In genomic region chr3:96237335-96237903, GRCm38 (mm10) we compare ENCODE assay signal across 9 mouse cellular contexts. TPM values are rescaled to one million over a fixed set of nuclear protein-coding genes. Genes with fewer than 3 reads are reported as not detected.
DNase-seq lines count a peak whose midpoint lies in the region; ATAC-seq and TF ChIP-seq lines count a peak whose summit lies in the region.
"Had no signal": no experiment of that assay in that cellular context is flagged by ENCODE, and none has a peak within 500 bp of the region (broad histone marks: within the 10 kb centered on the region; RNA-seq: fewer than 3 reads in every experiment).

No protein-coding gene starts in this region.

- TF ChIP-seq POLR2A in lung, adult 2 months (IDR thresholded peaks at IDR 0.05; ENCODE audit: borderline replicate concordance, extremely low read depth, low read depth, low read length), result no peak
- 0 out of 2 replicates have a peak, but pooled peaks have one; percentile 39 for TF ChIP-seq POLR2A in limb, embryonic 14.5 days (IDR thresholded peaks at IDR 0.05; ENCODE audit: borderline replicate concordance, extremely low read depth, insufficient read depth, insufficient read length)

- H3K4me1 ChIP-seq in lung, postnatal 0 days (ENCODE audit: insufficient read depth, low read depth, low read length), result peaks cover 6% of the 10 kb centered on the region; the same call in 1 of the 2 replicates
- H3K4me1 ChIP-seq in lung, adult 2 months (ENCODE audit: control insufficient read depth, insufficient read depth, low read length), result peaks cover 5% of the 10 kb centered on the region; the same call in 1 of the 2 replicates
- H3K4me1 ChIP-seq in embryonic facial prominence, embryonic 13.5 days, result peaks cover 30% of the 10 kb centered on the region
- H3K4me1 ChIP-seq in limb, embryonic 14.5 days (ENCODE audit: control insufficient read depth, insufficient read depth, low read length), result peaks cover 7% of the 10 kb centered on the region; the same call in 1 of the 2 replicates
- H3K4me1 ChIP-seq in stomach, embryonic 15.5 days, result peaks cover 8% of the 10 kb centered on the region

- H3K9ac ChIP-seq in lung, postnatal 0 days (replicated peaks; ENCODE audit: low read depth), result no peak overlapping the region
- peak overlapping the region; percentile 76 for H3K9ac ChIP-seq in embryonic facial prominence, embryonic 13.5 days
- peak overlapping the region; percentile 66 for H3K9ac ChIP-seq in limb, embryonic 14.5 days (ENCODE audit: low read depth, low read length, severe bottlenecking)
- H3K9ac ChIP-seq in stomach, embryonic 15.5 days, result peak overlapping the region; percentile 52

- H3K27me3 ChIP-seq in lung, postnatal 0 days (replicated peaks; ENCODE audit: insufficient read depth, low read length), result no peaks in the 10 kb centered on the region
- H3K27me3 ChIP-seq in embryonic facial prominence, embryonic 13.5 days, result no peaks in the 10 kb centered on the region
- H3K27me3 ChIP-seq in limb, embryonic 14.5 days (ENCODE audit: control insufficient read depth, insufficient read depth, low read length), result no peaks in the 10 kb centered on the region
- H3K27me3 ChIP-seq in stomach, embryonic 15.5 days (replicated peaks), result no peaks in the 10 kb centered on the region

- WGBS in lung, postnatal 0 days, result 11% methylated on average over 7 of the region's 7 CpGs
- 60% methylated on average over 7 of the region's 7 CpGs for WGBS in lung, adult 2 months
- 19% methylated on average over 7 of the region's 7 CpGs for WGBS in embryonic facial prominence, embryonic 13.5 days
- 19% methylated on average over 7 of the region's 7 CpGs for WGBS in limb, embryonic 14.5 days
- 16% methylated on average over 7 of the region's 7 CpGs for WGBS in stomach, embryonic 15.5 days

- no peak for DNase-seq in lung, postnatal 0 days (ENCODE audit: low spot score)
- DNase-seq in lung, adult 2 months, result no peak
- DNase-seq in limb, embryonic 14.5 days (ENCODE audit: low spot score), result no peak
- DNase-seq in adrenal gland, adult (ENCODE audit: inconsistent age in 2 of 2, low spot score in 1 of 2), result no peak
- DNase-seq in gastrocnemius, postnatal 25 days, result no peak
- DNase-seq in right cerebral cortex, adult 2 months (ENCODE audit: low spot score in 2 of 2), result no peak

- no peak overlapping the region for H3K4me3 ChIP-seq in lung, postnatal 0 days (ENCODE audit: low read depth, low read length)
- no peak overlapping the region for H3K4me3 ChIP-seq in lung, adult 2 months (replicated peaks; ENCODE audit: extremely low read depth, low read depth, low read length)
- peak overlapping the region; percentile 48 for H3K4me3 ChIP-seq in embryonic facial prominence, embryonic 13.5 days
- peak overlapping the region; percentile 41 for H3K4me3 ChIP-seq in limb, embryonic 14.5 days (replicated peaks; ENCODE audit: low read length)
- peak overlapping the region; percentile 44 for H3K4me3 ChIP-seq in stomach, embryonic 15.5 days (replicated peaks)

- TF ChIP-seq EP300 in lung, postnatal 0 days (IDR thresholded peaks at IDR 0.05), result no peak

- no peak for TF ChIP-seq CTCF in lung, postnatal 0 days (IDR thresholded peaks at IDR 0.05)
- no peak for TF ChIP-seq CTCF in lung, adult 2 months (IDR thresholded peaks at IDR 0.05; ENCODE audit: insufficient read depth, low read length)

- no peak for ATAC-seq in lung, postnatal 0 days
- ATAC-seq in embryonic facial prominence, embryonic 13.5 days (ENCODE audit: insufficient number of reproducible peaks, insufficient read depth, low FRiP score, low TSS enrichment, low read depth), result no peak
- no peak for ATAC-seq in limb, embryonic 14.5 days (ENCODE audit: low FRiP score, low read depth)
- ATAC-seq in stomach, embryonic 15.5 days (ENCODE audit: insufficient read depth, low FRiP score, low read depth), result no peak

- no peaks in the 10 kb centered on the region for H3K9me3 ChIP-seq in lung, postnatal 0 days (ENCODE audit: low read length)
- no peaks in the 10 kb centered on the region for H3K9me3 ChIP-seq in embryonic facial prominence, embryonic 13.5 days
- H3K9me3 ChIP-seq in limb, embryonic 14.5 days (ENCODE audit: control insufficient read depth, low read length), result no peaks in the 10 kb centered on the region
- H3K9me3 ChIP-seq in stomach, embryonic 15.5 days, result no peaks in the 10 kb centered on the region

- no peak overlapping the region for H3K27ac ChIP-seq in lung, postnatal 0 days (ENCODE audit: low read length)
- peak overlapping the region; percentile 82 for H3K27ac ChIP-seq in embryonic facial prominence, embryonic 13.5 days
- peak overlapping the region; percentile 68 for H3K27ac ChIP-seq in limb, embryonic 14.5 days (replicated peaks; ENCODE audit: low read depth, low read length)
- peak overlapping the region; percentile 76 for H3K27ac ChIP-seq in stomach, embryonic 15.5 days

- H3K36me3 ChIP-seq in lung, postnatal 0 days (ENCODE audit: insufficient read depth, low read length), result no peaks in the 10 kb centered on the region
- no peaks in the 10 kb centered on the region for H3K36me3 ChIP-seq in embryonic facial prominence, embryonic 13.5 days
- no peaks in the 10 kb centered on the region for H3K36me3 ChIP-seq in limb, embryonic 14.5 days (ENCODE audit: control insufficient read depth, insufficient read depth, low read length)
- no peaks in the 10 kb centered on the region for H3K36me3 ChIP-seq in stomach, embryonic 15.5 days

- H3K4me2 ChIP-seq in lung, postnatal 0 days (replicated peaks; ENCODE audit: low read depth, low read length), result peak overlapping the region; percentile 44; the same call in 1 of the 2 replicates
- H3K4me2 ChIP-seq in embryonic facial prominence, embryonic 13.5 days, result peak overlapping the region; percentile 62
- peak overlapping the region; percentile 52 for H3K4me2 ChIP-seq in limb, embryonic 14.5 days (replicated peaks; ENCODE audit: low read depth, low read length, severe bottlenecking)
- peak overlapping the region; percentile 54 for H3K4me2 ChIP-seq in stomach, embryonic 15.5 days

RNA-seq across cellular contexts. Expression of gene Hist2h3c2, which starts 1.5 kb away (rescaled TPM):
- 1.8 and 2.2 TPM in 2 replicates for polyA plus RNA-seq in lung, postnatal 0 days (2015; fragmentation: Nextera tagmentation; extraction: Ambion mirVana)
- 17.3 and 35.2 TPM in 2 replicates for polyA plus RNA-seq in lung, adult 2 months (2012; rRNA removed)
- 6.4 and 10.0 TPM in 2 replicates for polyA plus RNA-seq in embryonic facial prominence, embryonic 13.5 days (2015; fragmentation: Nextera tagmentation; extraction: Ambion mirVana)
- 74.4 and 95.3 TPM in 2 replicates for polyA plus RNA-seq in limb, embryonic 14.5 days (2012; rRNA removed)
- 8.0 and 9.3 TPM in 2 replicates for polyA plus RNA-seq in limb, embryonic 14.5 days (2014; fragmentation: Nextera tagmentation; extraction: Ambion mirVana)
- polyA plus RNA-seq in stomach, embryonic 15.5 days (2015; fragmentation: Nextera tagmentation; extraction: Ambion mirVana), result 5.6 and 8.7 TPM in 2 replicates
- 10 to 100 TPM in 1 of 2 experiments, 1 to 10 TPM in 1; 7.1 to 11.4 TPM for total RNA-seq in gastrocnemius, postnatal 25 days (2021)

RNA-seq across cellular contexts. Expression of gene Hist2h2aa2, which starts 2.7 kb away (rescaled TPM):
- 168 and 196 TPM in 2 replicates for polyA plus RNA-seq in lung, postnatal 0 days (2015; fragmentation: Nextera tagmentation; extraction: Ambion mirVana)
- 38.5 and 132 TPM in 2 replicates for polyA plus RNA-seq in lung, adult 2 months (2012; rRNA removed)
- 52.8 and 67.0 TPM in 2 replicates for polyA plus RNA-seq in embryonic facial prominence, embryonic 13.5 days (2015; fragmentation: Nextera tagmentation; extraction: Ambion mirVana)
- polyA plus RNA-seq in limb, embryonic 14.5 days (2012; rRNA removed), result 9.7 and 28.1 TPM in 2 replicates
- polyA plus RNA-seq in limb, embryonic 14.5 days (2014; fragmentation: Nextera tagmentation; extraction: Ambion mirVana), result 30.9 and 33.1 TPM in 2 replicates
- 50.4 and 70.5 TPM in 2 replicates for polyA plus RNA-seq in stomach, embryonic 15.5 days (2015; fragmentation: Nextera tagmentation; extraction: Ambion mirVana)
- 100 to 1,000 TPM; 213 to 222 TPM for total RNA-seq in gastrocnemius, postnatal 25 days (2021)

RNA-seq across cellular contexts. Expression of gene Hist2h2aa1, which starts 7.9 kb away (rescaled TPM):
- polyA plus RNA-seq in lung, postnatal 0 days (2015; fragmentation: Nextera tagmentation; extraction: Ambion mirVana), result 56.2 and 60.0 TPM in 2 replicates
- polyA plus RNA-seq in lung, adult 2 months (2012; rRNA removed), result 203 and 266 TPM in 2 replicates
- polyA plus RNA-seq in embryonic facial prominence, embryonic 13.5 days (2015; fragmentation: Nextera tagmentation; extraction: Ambion mirVana), result 14.9 and 20.9 TPM in 2 replicates
- 44.2 and 73.5 TPM in 2 replicates for polyA plus RNA-seq in limb, embryonic 14.5 days (2012; rRNA removed)
- polyA plus RNA-seq in limb, embryonic 14.5 days (2014; fragmentation: Nextera tagmentation; extraction: Ambion mirVana), result 18.1 and 21.2 TPM in 2 replicates
- polyA plus RNA-seq in stomach, embryonic 15.5 days (2015; fragmentation: Nextera tagmentation; extraction: Ambion mirVana), result 23.0 and 26.2 TPM in 2 replicates
- 1 to 10 TPM; 4.9 to 5.7 TPM for total RNA-seq in gastrocnemius, postnatal 25 days (2021)

RNA-seq across cellular contexts. Expression of gene Hist2h3c1, which starts 9.1 kb away (rescaled TPM):
- 0.77 TPM in 1 of 2 replicates, not detected in the other for polyA plus RNA-seq in lung, postnatal 0 days (2015; fragmentation: Nextera tagmentation; extraction: Ambion mirVana)
- polyA plus RNA-seq in lung, adult 2 months (2012; rRNA removed), result not detected in 2 replicates
- polyA plus RNA-seq in embryonic facial prominence, embryonic 13.5 days (2015; fragmentation: Nextera tagmentation; extraction: Ambion mirVana), result 1.5 TPM in 1 of 2 replicates, not detected in the other
- not detected in 2 replicates for polyA plus RNA-seq in limb, embryonic 14.5 days (2012; rRNA removed)
- polyA plus RNA-seq in limb, embryonic 14.5 days (2014; fragmentation: Nextera tagmentation; extraction: Ambion mirVana), result 0.66 and 2.4 TPM in 2 replicates
- polyA plus RNA-seq in stomach, embryonic 15.5 days (2015; fragmentation: Nextera tagmentation; extraction: Ambion mirVana), result 1.9 and 2.5 TPM in 2 replicates
- total RNA-seq in gastrocnemius, postnatal 25 days (2021), result not detected
- polyA plus RNA-seq: urinary bladder, adult 2 months had no signal

RNA-seq across cellular contexts. Expression of gene Hist2h2be, which starts 16.5 kb away (rescaled TPM):
- 2.3 and 4.0 TPM in 2 replicates for polyA plus RNA-seq in lung, postnatal 0 days (2015; fragmentation: Nextera tagmentation; extraction: Ambion mirVana)
- 4.2 and 6.2 TPM in 2 replicates for polyA plus RNA-seq in lung, adult 2 months (2012; rRNA removed)
- 8.7 and 12.0 TPM in 2 replicates for polyA plus RNA-seq in embryonic facial prominence, embryonic 13.5 days (2015; fragmentation: Nextera tagmentation; extraction: Ambion mirVana)
- polyA plus RNA-seq in limb, embryonic 14.5 days (2012; rRNA removed), result 8.5 TPM in 2 replicates
- polyA plus RNA-seq in limb, embryonic 14.5 days (2014; fragmentation: Nextera tagmentation; extraction: Ambion mirVana), result 5.2 and 7.5 TPM in 2 replicates
- polyA plus RNA-seq in stomach, embryonic 15.5 days (2015; fragmentation: Nextera tagmentation; extraction: Ambion mirVana), result 8.0 and 8.8 TPM in 2 replicates
- 1 to 10 TPM; 4.5 to 5.3 TPM for total RNA-seq in gastrocnemius, postnatal 25 days (2021)

Comparison
In these comparisons a context has a peak if more than half of its experiments do, and no peak if none do; other contexts are left out.
1. H3K4me3 ChIP-seq: peak in embryonic facial prominence, embryonic 13.5 days (single experiment), limb, embryonic 14.5 days (single experiment) and stomach, embryonic 15.5 days (single experiment); none in lung, postnatal 0 days (single experiment) and lung, adult 2 months (single experiment).
2. Peak in every context shown above with its lines, with median percentiles within 50 percentile points of each other: H3K4me2 ChIP-seq.